23 mouse cellular contexts compared by ENCODE assay signal in genomic region chr9:39577050-39577449, GRCm38 (mm10). TPM values are rescaled to one million over a fixed set of nuclear protein-coding genes. Genes with fewer than 3 reads are reported as not detected.
DNase-seq lines count a peak whose midpoint lies in the region; ATAC-seq lines count a peak whose summit lies in the region.
"Had no signal": no experiment of that assay in that cellular context is flagged by ENCODE, and none has a peak within 500 bp of the region (broad histone marks: within the 10 kb centered on the region; RNA-seq: fewer than 3 reads in every experiment).

No protein-coding gene starts in this region.

- H3K27ac ChIP-seq in heart, embryonic 16.5 days (ENCODE audit: low read length), result no peak overlapping the region
- no peak overlapping the region for H3K27ac ChIP-seq in forebrain, embryonic 14.5 days (ENCODE audit: low read depth, low read length)
- H3K27ac ChIP-seq: hindbrain, embryonic 10.5 days; hindbrain, embryonic 14.5 days; intestine, embryonic 15.5 days had no signal

- 50% methylated on average over 5 of the region's 5 CpGs for WGBS in heart, embryonic 16.5 days
- WGBS in forebrain, embryonic 14.5 days, result 91% methylated on average over 5 of the region's 5 CpGs

- DNase-seq in heart, adult 18-20 months, result peak; percentile 22 to 39
- no peak for DNase-seq in heart, postnatal 25 days (ENCODE audit: low spot score)
- no peak for DNase-seq in heart, postnatal 36 days
- DNase-seq in heart, postnatal 4 days, result peak; percentile 16
- no peak for DNase-seq in forebrain, embryonic 14.5 days (ENCODE audit: low spot score)
- no peak for DNase-seq in kidney, adult 9 months
- DNase-seq: adrenal gland, adult 2 months; adrenal gland, postnatal 25 days; cerebellum, adult 2 months; cerebellum, postnatal 10 days; forebrain, postnatal 0 days; gastrocnemius, postnatal 14 days; kidney, adult 18-20 months had no signal

- H3K4me1 ChIP-seq in heart, embryonic 16.5 days (ENCODE audit: control insufficient read depth, insufficient read depth, low read length), result no peaks in the 10 kb centered on the region
- H3K4me1 ChIP-seq in forebrain, embryonic 14.5 days (ENCODE audit: control insufficient read depth, insufficient read depth, low read length), result no peaks in the 10 kb centered on the region
- H3K4me1 ChIP-seq: hindbrain, embryonic 10.5 days; intestine, embryonic 15.5 days had no signal

- H3K27me3 ChIP-seq in heart, embryonic 16.5 days (ENCODE audit: control insufficient read depth, insufficient read depth, low read length), result no peaks in the 10 kb centered on the region
- H3K27me3 ChIP-seq in forebrain, embryonic 14.5 days (replicated peaks; ENCODE audit: control insufficient read depth, insufficient read depth, low read length), result no peaks in the 10 kb centered on the region
- H3K27me3 ChIP-seq: intestine, embryonic 15.5 days had no signal

- no peak overlapping the region for H3K4me3 ChIP-seq in heart, embryonic 16.5 days (ENCODE audit: low read length)
- no peak overlapping the region for H3K4me3 ChIP-seq in forebrain, embryonic 14.5 days (ENCODE audit: low read depth, low read length)
- H3K4me3 ChIP-seq: hindbrain, embryonic 10.5 days; intestine, embryonic 15.5 days had no signal

- H3K4me2 ChIP-seq in heart, embryonic 16.5 days (ENCODE audit: low read depth, low read length), result no peak overlapping the region
- no peak overlapping the region for H3K4me2 ChIP-seq in forebrain, embryonic 14.5 days (ENCODE audit: low read length)
- H3K4me2 ChIP-seq: hindbrain, embryonic 14.5 days; intestine, embryonic 15.5 days had no signal

- no peak overlapping the region for H3K9ac ChIP-seq in heart, embryonic 16.5 days (ENCODE audit: low read length)
- H3K9ac ChIP-seq in forebrain, embryonic 14.5 days (ENCODE audit: low read length), result no peak overlapping the region
- H3K9ac ChIP-seq: forebrain, postnatal 0 days; hindbrain, embryonic 14.5 days; intestine, embryonic 15.5 days had no signal

- ATAC-seq in heart, embryonic 16.5 days (replicated peaks; ENCODE audit: extremely low read depth, insufficient read depth, low FRiP score), result peak; percentile 67; the same call in 1 of the 2 replicates
- ATAC-seq in forebrain, embryonic 14.5 days, result no peak
- ATAC-seq: forebrain, postnatal 0 days; intestine, embryonic 15.5 days had no signal

- H3K36me3 ChIP-seq in heart, embryonic 16.5 days (ENCODE audit: control insufficient read depth, insufficient read depth), result no peaks in the 10 kb centered on the region
- no peaks in the 10 kb centered on the region for H3K36me3 ChIP-seq in forebrain, embryonic 14.5 days (ENCODE audit: control insufficient read depth, insufficient read depth, low read length)
- H3K36me3 ChIP-seq: hindbrain, embryonic 10.5 days; intestine, embryonic 15.5 days had no signal

- no peaks in the 10 kb centered on the region for H3K9me3 ChIP-seq in heart, embryonic 16.5 days (replicated peaks; ENCODE audit: control insufficient read depth, low read length)
- H3K9me3 ChIP-seq in forebrain, embryonic 14.5 days (replicated peaks; ENCODE audit: control insufficient read depth, low read length), result no peaks in the 10 kb centered on the region
- H3K9me3 ChIP-seq: hindbrain, embryonic 10.5 days; intestine, embryonic 15.5 days had no signal

- intact Hi-C loops in heart, postnatal 25 days (cut with DNase I), result no loop called here
- intact Hi-C loops in heart, postnatal 36 days (cut with DNase I), result no loop called here

RNA-seq across cellular contexts. Expression of gene Olfr959, which starts 1.7 kb away (rescaled TPM):
- total RNA-seq in heart, adult 18-20 months (2021), result not detected
- total RNA-seq in heart, postnatal 25 days (2021), result not detected
- not detected in 2 replicates for polyA plus RNA-seq in heart, embryonic 16.5 days (2015; fragmentation: Nextera tagmentation; extraction: Ambion mirVana)
- total RNA-seq in heart, postnatal 36 days (2021), result not detected
- total RNA-seq in heart, postnatal 4 days (2021), result not detected
- polyA plus RNA-seq in forebrain, embryonic 14.5 days (2014; fragmentation: Nextera tagmentation; extraction: Ambion mirVana), result not detected in 2 replicates
- total RNA-seq: adrenal gland, adult 2 months; adrenal gland, postnatal 25 days; forebrain, postnatal 0 days; gastrocnemius, adult 18-20 months; gastrocnemius, postnatal 14 days had no signal
- polyA plus RNA-seq: adrenal gland, adult 2 months; C2C12; cerebellum, adult 2 months; embryonic facial prominence, embryonic 11.5 days; forebrain, embryonic 11.5 days; forebrain, postnatal 0 days; gonadal fat pad, adult 2 months; heart, embryonic 14.5 days; hindbrain, embryonic 10.5 days; hindbrain, embryonic 14.5 days; intestine, embryonic 15.5 days had no signal

RNA-seq across cellular contexts. Expression of gene Olfr958, which starts 23.2 kb away (rescaled TPM):
- total RNA-seq in heart, adult 18-20 months (2021), result not detected
- total RNA-seq in heart, postnatal 25 days (2021), result not detected
- not detected in 2 replicates for polyA plus RNA-seq in heart, embryonic 16.5 days (2015; fragmentation: Nextera tagmentation; extraction: Ambion mirVana)
- total RNA-seq in heart, postnatal 36 days (2021), result not detected
- not detected for total RNA-seq in heart, postnatal 4 days (2021)
- polyA plus RNA-seq in forebrain, embryonic 14.5 days (2014; fragmentation: Nextera tagmentation; extraction: Ambion mirVana), result not detected in 2 replicates
- total RNA-seq: adrenal gland, adult 2 months; adrenal gland, postnatal 25 days; forebrain, postnatal 0 days; gastrocnemius, adult 18-20 months; gastrocnemius, postnatal 14 days had no signal
- polyA plus RNA-seq: adrenal gland, adult 2 months; C2C12; cerebellum, adult 2 months; embryonic facial prominence, embryonic 11.5 days; forebrain, embryonic 11.5 days; forebrain, postnatal 0 days; gonadal fat pad, adult 2 months; heart, embryonic 14.5 days; hindbrain, embryonic 10.5 days; hindbrain, embryonic 14.5 days; intestine, embryonic 15.5 days had no signal

RNA-seq across cellular contexts. Expression of gene AW551984, which starts 27.2 kb away (rescaled TPM):
- total RNA-seq in heart, adult 18-20 months (2021), result under 1 TPM; 0.13 to 0.22 TPM
- total RNA-seq in heart, postnatal 25 days (2021), result under 1 TPM; 0.36 to 0.78 TPM
- 8.0 and 8.4 TPM in 2 replicates for polyA plus RNA-seq in heart, embryonic 16.5 days (2015; fragmentation: Nextera tagmentation; extraction: Ambion mirVana)
- under 1 TPM; 0.14 to 0.64 TPM for total RNA-seq in heart, postnatal 36 days (2021)
- total RNA-seq in heart, postnatal 4 days (2021), result 1 to 10 TPM; 7.8 to 8.0 TPM
- 51.5 and 68.6 TPM in 2 replicates for polyA plus RNA-seq in forebrain, embryonic 14.5 days (2014; fragmentation: Nextera tagmentation; extraction: Ambion mirVana)
- polyA plus RNA-seq: C2C12 had no signal

RNA-seq across cellular contexts. Expression of gene Olfr148, which starts 33.4 kb away (rescaled TPM):
- total RNA-seq in heart, adult 18-20 months (2021), result not detected
- not detected for total RNA-seq in heart, postnatal 25 days (2021)
- not detected in 2 replicates for polyA plus RNA-seq in heart, embryonic 16.5 days (2015; fragmentation: Nextera tagmentation; extraction: Ambion mirVana)
- total RNA-seq in heart, postnatal 36 days (2021), result not detected
- total RNA-seq in heart, postnatal 4 days (2021), result not detected
- not detected in 2 replicates for polyA plus RNA-seq in forebrain, embryonic 14.5 days (2014; fragmentation: Nextera tagmentation; extraction: Ambion mirVana)
- total RNA-seq: adrenal gland, adult 2 months; adrenal gland, postnatal 25 days; forebrain, postnatal 0 days; gastrocnemius, adult 18-20 months; gastrocnemius, postnatal 14 days had no signal
- polyA plus RNA-seq: adrenal gland, adult 2 months; C2C12; cerebellum, adult 2 months; embryonic facial prominence, embryonic 11.5 days; forebrain, embryonic 11.5 days; forebrain, postnatal 0 days; gonadal fat pad, adult 2 months; heart, embryonic 14.5 days; hindbrain, embryonic 10.5 days; hindbrain, embryonic 14.5 days; intestine, embryonic 15.5 days had no signal

RNA-seq across cellular contexts. Expression of gene Olfr960, which starts 44.1 kb away (rescaled TPM):
- total RNA-seq in heart, adult 18-20 months (2021), result not detected
- total RNA-seq in heart, postnatal 25 days (2021), result not detected
- polyA plus RNA-seq in heart, embryonic 16.5 days (2015; fragmentation: Nextera tagmentation; extraction: Ambion mirVana), result not detected in 2 replicates
- total RNA-seq in heart, postnatal 36 days (2021), result not detected
- total RNA-seq in heart, postnatal 4 days (2021), result not detected
- polyA plus RNA-seq in forebrain, embryonic 14.5 days (2014; fragmentation: Nextera tagmentation; extraction: Ambion mirVana), result not detected in 2 replicates
- total RNA-seq: adrenal gland, adult 2 months; adrenal gland, postnatal 25 days; forebrain, postnatal 0 days; gastrocnemius, adult 18-20 months; gastrocnemius, postnatal 14 days had no signal
- polyA plus RNA-seq: adrenal gland, adult 2 months; C2C12; cerebellum, adult 2 months; embryonic facial prominence, embryonic 11.5 days; forebrain, embryonic 11.5 days; forebrain, postnatal 0 days; gonadal fat pad, adult 2 months; heart, embryonic 14.5 days; hindbrain, embryonic 10.5 days; hindbrain, embryonic 14.5 days; intestine, embryonic 15.5 days had no signal

Comparison
In these comparisons a context has a peak if more than half of its experiments do, and no peak if none do; other contexts are left out.
1. DNase-seq: peak in heart, adult 18-20 months (2 of 2) and heart, postnatal 4 days (single experiment); none in heart, postnatal 25 days (single experiment), heart, postnatal 36 days (0 of 2), forebrain, embryonic 14.5 days (single experiment) and kidney, adult 9 months (single experiment).
2. RNA of gene AW551984, which starts 27.2 kb away (total RNA-seq): 7.8 to 8.0 TPM in heart, postnatal 4 days; 0.36 to 0.78 TPM in heart, postnatal 25 days, 0.14 to 0.64 TPM in heart, postnatal 36 days and 0.13 to 0.22 TPM in heart, adult 18-20 months; every median in the first group is over 4 times any median in the second.